Mouse (Mus musculus) liver, embryonic 14.5 days (tissue): ENCODE results near the gene Nudt1. TPM values are rescaled to one million over a fixed set of nuclear protein-coding genes. Genes with fewer than 3 reads are reported as not detected.
"Not testable (repeated sequence)": the region's sequence is repeated elsewhere in the genome, so short reads cannot be mapped to it uniquely, and the experiment has no call there.

Source experiments
- ATAC-seq: fragments of 200-750 bp; cut with Nextera tagmentation; 2 replicates; pipeline ENCODE4 v1.8.0; 2017; ENCODE audit warnings: moderate number of reproducible peaks, mild to moderate bottlenecking, moderate library complexity; ENCODE audit not compliant: insufficient read depth
- DNase-seq, 3 experiments: peaks; one replicate each; pipeline ENCODE4 v3.0.0-alpha.2; 2012 to 2013; ENCODE audit warnings: low read depth in 3 of 3, low spot score in 3 of 3
- H3K27ac ChIP-seq: fragments of 300-500 bp; sonication (generic); 2 replicates; pipeline ENCODE4 v1.5.1; 2014; ENCODE audit warnings: moderate library complexity, mild to moderate bottlenecking, control low read depth, inconsistent platforms
- H3K27me3 ChIP-seq: fragments of 300-500 bp; sonication (generic); 2 replicates; pipeline ENCODE4 v1.6.1; 2014; ENCODE audit warnings: mild to moderate bottlenecking, low read length, moderate library complexity; ENCODE audit not compliant: control insufficient read depth, insufficient read depth
- H3K36me3 ChIP-seq: fragments of 300-500 bp; sonication (generic); replicated peaks from 2 replicates; pipeline ENCODE4 v1.6.1; 2014; ENCODE audit warnings: low read depth; ENCODE audit not compliant: control insufficient read depth, insufficient read depth
- H3K4me1 ChIP-seq, 2 experiments: fragments of 200-500 bp in 1 of 2; fragments of 300-500 bp in 1 of 2; sonication (generic) in 1 of 2; replicated peaks; 2 replicates each; pipeline ENCODE4 v1.6.1; 2012 to 2014; ENCODE audit warnings: antibody characterized with exemption in 1 of 2, inconsistent platforms in 1 of 2, low read length in 1 of 2; ENCODE audit not compliant: control insufficient read depth in 2 of 2, insufficient read depth in 2 of 2
- H3K4me2 ChIP-seq: fragments of 300-500 bp; sonication (generic); 2 replicates; pipeline ENCODE4 v1.6.1; 2014; ENCODE audit warnings: low read depth, mild to moderate bottlenecking, control low read depth, moderate library complexity
- H3K4me3 ChIP-seq, 2 experiments: fragments of 200-500 bp in 1 of 2; fragments of 300-500 bp in 1 of 2; sonication (generic) in 1 of 2; 2 replicates each; pipeline ENCODE4 v1.5.1; 2012 to 2014; ENCODE audit warnings: low read depth in 2 of 2, low read length in 2 of 2, mild to moderate bottlenecking in 2 of 2, control low read depth in 1 of 2, inconsistent platforms in 1 of 2, moderate library complexity in 1 of 2; ENCODE audit not compliant: insufficient read depth in 1 of 2
- H3K9ac ChIP-seq: fragments of 300-500 bp; sonication (generic); replicated peaks from 2 replicates; pipeline ENCODE4 v1.6.1; 2014; ENCODE audit warnings: mild to moderate bottlenecking, control low read depth, moderate library complexity
- H3K9me3 ChIP-seq: fragments of 300-500 bp; sonication (generic); 2 replicates; pipeline ENCODE4 v1.6.1; 2016; ENCODE audit warnings: low read length, mixed read lengths; ENCODE audit not compliant: control insufficient read depth
- CTCF ChIP-seq: IDR thresholded peaks from 2 replicates; pipeline ENCODE4 v1.5.1; 2016; ENCODE audit warnings: antibody characterized with exemption, low read depth, control low read depth
- EP300 ChIP-seq: IDR thresholded peaks from 2 replicates; pipeline ENCODE4 v1.6.1; 2016; ENCODE audit warnings: antibody characterized with exemption, low read depth
- WGBS: fragments of 180-500 bp; shearing (Covaris S2); extraction: QIAGEN DNeasy Blood & Tissue Kit; methylation state at CpG from one replicate; pipeline ENCODE4 v1.1.7; 2014; ENCODE audit not compliant: insufficient replicate concordance; 5-methylcytosine and 5-hydroxymethylcytosine counted together
- polyA plus RNA-seq, 2 experiments: library from polyadenylated mRNA; depleted of rRNA in 1 of 2; stranded (reverse) in 1 of 2; unstranded in 1 of 2; fragments of >200 nt; fragmentation: Nextera tagmentation in 1 of 2; extraction: Ambion mirVana in 1 of 2; gene quantifications; 2 replicates each; pipeline versions ENCODE4 v1.2.1 to v1.2.3; 2012 to 2014

Nudt1 gene
- polyA plus RNA-seq, 2 experiments: 18.4 to 23.2 TPM

GRCm38 (mm10) chr5:140359930-140360674, 38.6 kb downstream of the Nudt1 start:
- Histone ChIP-seq H3K9ac (no peak overlapping the region), H3K9me3 (no peaks in the 10 kb centered on the region), H3K4me2 (no peak overlapping the region), H3K36me3 (no peaks in the 10 kb centered on the region; the same call in 1 of the 2 replicates), H3K4me1 (no peaks in the 10 kb centered on the region), H3K27ac (no peak overlapping the region), H3K27me3 (no peaks in the 10 kb centered on the region), H3K4me3 (no peak overlapping the region)
- DNase-seq: no peak
- ATAC-seq: no peak
- WGBS: 74% methylated on average over 14 of the region's 14 CpGs
- TF ChIP-seq CTCF: no peak

GRCm38 (mm10) chr5:140364415-140364814, 43.0 kb downstream of the Nudt1 start:
- TF ChIP-seq CTCF (no peak), EP300 (no peak)
- Histone ChIP-seq H3K27ac (no peak overlapping the region), H3K9ac (no peak overlapping the region), H3K27me3 (no peaks in the 10 kb centered on the region), H3K4me2 (no peak overlapping the region), H3K4me1 (peaks cover 0 to 10% of the 10 kb centered on the region in 2 experiments; a peak in 2 of 4 replicates), H3K9me3 (no peaks in the 10 kb centered on the region), H3K36me3 (no peaks in the 10 kb centered on the region), H3K4me3 (no peak overlapping the region)
- DNase-seq: no peak
- ATAC-seq: no peak
- 76% methylated on average over 5 of the region's 5 CpGs for WGBS

GRCm38 (mm10) chr5:140368126-140368525, 46.7 kb downstream of the Nudt1 start:
- H3K9me3 ChIP-seq, H3K27me3 ChIP-seq, H3K36me3 ChIP-seq, H3K9ac ChIP-seq, DNase-seq, H3K27ac ChIP-seq, H3K4me2 ChIP-seq, H3K4me3 ChIP-seq, ATAC-seq: not testable (repeated sequence)
- H3K4me1 ChIP-seq: peaks cover 0 to 29% of the 10 kb centered on the region in 2 experiments; a peak in 2 of 4 replicates
- 70% methylated on average over 2 of the region's 2 CpGs for WGBS

GRCm38 (mm10) chr5:140368926-140369325, 47.5 kb downstream of the Nudt1 start:
- H3K4me2 ChIP-seq: no peak overlapping the region
- DNase-seq: no peak
- H3K4me3 ChIP-seq: no peak overlapping the region
- TF ChIP-seq CTCF (no peak), EP300 (no peak)
- no peaks in the 10 kb centered on the region for H3K9me3 ChIP-seq
- no peak overlapping the region for H3K27ac ChIP-seq
- H3K36me3 ChIP-seq: no peaks in the 10 kb centered on the region
- H3K9ac ChIP-seq: no peak overlapping the region
- H3K27me3 ChIP-seq: no peaks in the 10 kb centered on the region
- peaks cover 0 to 29% of the 10 kb centered on the region in 2 experiments; a peak in 2 of 4 replicates for H3K4me1 ChIP-seq
- no peak for ATAC-seq
- 76% methylated on average over 4 of the region's 4 CpGs for WGBS

GRCm38 (mm10) chr5:140369466-140369865, 48.0 kb downstream of the Nudt1 start:
- no peak for DNase-seq
- Histone ChIP-seq H3K27me3 (no peaks in the 10 kb centered on the region), H3K9ac (no peak overlapping the region), H3K4me3 (no peak overlapping the region), H3K9me3 (no peaks in the 10 kb centered on the region), H3K27ac (no peak overlapping the region), H3K4me1 (peaks cover 0 to 29% of the 10 kb centered on the region in 2 experiments; a peak in 2 of 4 replicates), H3K4me2 (no peak overlapping the region), H3K36me3 (no peaks in the 10 kb centered on the region)
- no peak for TF ChIP-seq CTCF
- TF ChIP-seq EP300: no peak
- 71% methylated on average over 2 of the region's 2 CpGs for WGBS
- no peak for ATAC-seq
